Mouse (Mus musculus): Measurements from ENCODE around the gene Fry. TPM values are rescaled to one million over a fixed set of nuclear protein-coding genes. Genes with fewer than 3 reads are reported as not detected.

The Fry gene
- polyA plus RNA-seq, 1 experiment from 2014 or later, result 3.2 TPM

- no peak for DNase-seq
- H3K4me1 ChIP-seq (ENCODE audit: insufficient read depth), result peaks cover 2% of the 10 kb centered on the region; the same call in 1 of the 2 replicates
- H3K4me2 ChIP-seq (ENCODE audit: low read depth, low read length), result no peak overlapping the region
- no peaks in the 10 kb centered on the region for H3K27me3 ChIP-seq (ENCODE audit: insufficient read depth, low read length)
- ATAC-seq, result no peak
- no peak for TF ChIP-seq EP300 (IDR thresholded peaks at IDR 0.05; ENCODE audit: low read depth)
- no peak for TF ChIP-seq CTCF (IDR thresholded peaks at IDR 0.05; ENCODE audit: low read depth)
- WGBS (ENCODE audit: insufficient replicate concordance), result 89% methylated on average over 3 of the region's 3 CpGs
- no peak overlapping the region for H3K9ac ChIP-seq (replicated peaks)
- H3K9me3 ChIP-seq (ENCODE audit: low read length), result no peaks in the 10 kb centered on the region
- no peaks in the 10 kb centered on the region for H3K36me3 ChIP-seq (replicated peaks; ENCODE audit: insufficient read depth, low read length)
- no peak overlapping the region for H3K4me3 ChIP-seq (ENCODE audit: low read depth, low read length)
- H3K27ac ChIP-seq (ENCODE audit: low read depth), result no peak overlapping the region
These were observed 66.5 kb downstream of the Fry start for GRCm38 (mm10) chr5:150184959-150185358.

GRCm38 (mm10) chr5:150186121-150186520 lies 67.7 kb downstream of the Fry start:
- no peaks in the 10 kb centered on the region for H3K9me3 ChIP-seq (ENCODE audit: low read length)
- no peak for DNase-seq
- H3K4me3 ChIP-seq (ENCODE audit: low read depth, low read length), result no peak overlapping the region
- WGBS (ENCODE audit: insufficient replicate concordance), result 79% methylated on average over 4 of the region's 4 CpGs
- H3K36me3 ChIP-seq (replicated peaks; ENCODE audit: insufficient read depth, low read length), result no peaks in the 10 kb centered on the region
- no peak for TF ChIP-seq CTCF (IDR thresholded peaks at IDR 0.05; ENCODE audit: low read depth)
- no peak overlapping the region for H3K27ac ChIP-seq (ENCODE audit: low read depth)
- no peak for ATAC-seq
- no peaks in the 10 kb centered on the region for H3K4me1 ChIP-seq (ENCODE audit: insufficient read depth)
- no peak overlapping the region for H3K4me2 ChIP-seq (ENCODE audit: low read depth, low read length)
- no peaks in the 10 kb centered on the region for H3K27me3 ChIP-seq (ENCODE audit: insufficient read depth, low read length)
- no peak overlapping the region for H3K9ac ChIP-seq (replicated peaks)

GRCm38 (mm10) chr5:150186676-150187075 lies 68.2 kb downstream of the Fry start:
- no peak overlapping the region for H3K9ac ChIP-seq (replicated peaks)
- TF ChIP-seq CTCF (IDR thresholded peaks at IDR 0.05; ENCODE audit: low read depth) (no peak), EP300 (IDR thresholded peaks at IDR 0.05; ENCODE audit: low read depth) (peak; percentile 63)
- ATAC-seq, result no peak

GRCm38 (mm10) chr5:150188031-150188430 lies 69.6 kb downstream of the Fry start:
- Histone ChIP-seq H3K4me2 (ENCODE audit: low read depth, low read length) (no peak overlapping the region), H3K27ac (ENCODE audit: low read depth) (no peak overlapping the region), H3K27me3 (ENCODE audit: insufficient read depth, low read length) (no peaks in the 10 kb centered on the region), H3K36me3 (replicated peaks; ENCODE audit: insufficient read depth, low read length) (no peaks in the 10 kb centered on the region), H3K4me1 (ENCODE audit: insufficient read depth) (no peaks in the 10 kb centered on the region), H3K4me3 (ENCODE audit: low read depth, low read length) (no peak overlapping the region), H3K9me3 (ENCODE audit: low read length) (no peaks in the 10 kb centered on the region), H3K9ac (replicated peaks) (no peak overlapping the region)
- 62% methylated on average over 4 of the region's 4 CpGs for WGBS (ENCODE audit: insufficient replicate concordance)
- no peak for ATAC-seq
- TF ChIP-seq EP300 (IDR thresholded peaks at IDR 0.05; ENCODE audit: low read depth), result no peak
- no peak for TF ChIP-seq CTCF (IDR thresholded peaks at IDR 0.05; ENCODE audit: low read depth)
- DNase-seq, result no peak

More at GRCm38 (mm10) chr5:150186676-150187075, 68.2 kb downstream of the Fry start:
- Histone ChIP-seq H3K4me1 (ENCODE audit: insufficient read depth) (no peaks in the 10 kb centered on the region), H3K36me3 (replicated peaks; ENCODE audit: insufficient read depth, low read length) (no peaks in the 10 kb centered on the region), H3K4me3 (ENCODE audit: low read depth, low read length) (no peak overlapping the region), H3K9me3 (ENCODE audit: low read length) (no peaks in the 10 kb centered on the region), H3K27me3 (ENCODE audit: insufficient read depth, low read length) (no peaks in the 10 kb centered on the region), H3K27ac (ENCODE audit: low read depth) (no peak overlapping the region), H3K4me2 (ENCODE audit: low read depth, low read length) (no peak overlapping the region)
- DNase-seq, result no peak
- 74% methylated on average over 4 of the region's 4 CpGs for WGBS (ENCODE audit: insufficient replicate concordance)

- no peak for TF ChIP-seq EP300 (IDR thresholded peaks at IDR 0.05; ENCODE audit: low read depth)
- no peak for TF ChIP-seq CTCF (IDR thresholded peaks at IDR 0.05; ENCODE audit: low read depth)
- no peak overlapping the region for H3K27ac ChIP-seq (ENCODE audit: low read depth)
- H3K9me3 ChIP-seq (ENCODE audit: low read length), result no peaks in the 10 kb centered on the region
- H3K9ac ChIP-seq (replicated peaks), result no peak overlapping the region
- H3K4me2 ChIP-seq (ENCODE audit: low read depth, low read length), result no peak overlapping the region
- no peaks in the 10 kb centered on the region for H3K4me1 ChIP-seq (ENCODE audit: insufficient read depth)
- no peaks in the 10 kb centered on the region for H3K36me3 ChIP-seq (replicated peaks; ENCODE audit: insufficient read depth, low read length)
- DNase-seq (no peak), ATAC-seq (no peak)
- H3K27me3 ChIP-seq (ENCODE audit: insufficient read depth, low read length), result no peaks in the 10 kb centered on the region
- WGBS (ENCODE audit: insufficient replicate concordance), result 84% methylated on average over 4 of the region's 4 CpGs
- no peak overlapping the region for H3K4me3 ChIP-seq (ENCODE audit: low read depth, low read length)
These were observed 72.3 kb downstream of the Fry start for GRCm38 (mm10) chr5:150190454-150191358.

GRCm38 (mm10) chr5:150195514-150196210 lies 77.2 kb downstream of the Fry start:
- TF ChIP-seq CTCF (IDR thresholded peaks at IDR 0.05; ENCODE audit: low read depth) (no peak), EP300 (IDR thresholded peaks at IDR 0.05; ENCODE audit: low read depth) (peak; percentile 43)
- H3K4me3 ChIP-seq (ENCODE audit: low read depth, low read length), result peak overlapping the region; percentile 56
- WGBS (ENCODE audit: insufficient replicate concordance), result 2% methylated on average over 22 of the region's 22 CpGs
- no peaks in the 10 kb centered on the region for H3K4me1 ChIP-seq (ENCODE audit: insufficient read depth)
- DNase-seq (peak; percentile 70), ATAC-seq (peak; percentile 81)
- H3K27me3 ChIP-seq (ENCODE audit: insufficient read depth, low read length), result no peaks in the 10 kb centered on the region
- peak overlapping the region; percentile 46; the same call in 1 of the 2 replicates for H3K9ac ChIP-seq (replicated peaks)
- no peaks in the 10 kb centered on the region for H3K9me3 ChIP-seq (ENCODE audit: low read length)
- peak overlapping the region; percentile 19; the same call in 1 of the 2 replicates for H3K27ac ChIP-seq (ENCODE audit: low read depth)
- no peaks in the 10 kb centered on the region for H3K36me3 ChIP-seq (replicated peaks; ENCODE audit: insufficient read depth, low read length)
- H3K4me2 ChIP-seq (ENCODE audit: low read depth, low read length), result peak overlapping the region; percentile 67
